Mouse (Mus musculus) heart, postnatal 0 days (tissue): ENCODE measurements around the gene Thrap3.

Experiments used
- CTCF ChIP-seq: IDR thresholded peaks from 2 replicates; pipeline ENCODE4 v1.5.1; 2016; ENCODE audit warnings: antibody characterized with exemption, control low read depth, low read depth
- EP300 ChIP-seq: IDR thresholded peaks from 2 replicates; pipeline ENCODE4 v1.6.1; 2016; ENCODE audit warnings: antibody characterized with exemption, low read depth

DNA sequence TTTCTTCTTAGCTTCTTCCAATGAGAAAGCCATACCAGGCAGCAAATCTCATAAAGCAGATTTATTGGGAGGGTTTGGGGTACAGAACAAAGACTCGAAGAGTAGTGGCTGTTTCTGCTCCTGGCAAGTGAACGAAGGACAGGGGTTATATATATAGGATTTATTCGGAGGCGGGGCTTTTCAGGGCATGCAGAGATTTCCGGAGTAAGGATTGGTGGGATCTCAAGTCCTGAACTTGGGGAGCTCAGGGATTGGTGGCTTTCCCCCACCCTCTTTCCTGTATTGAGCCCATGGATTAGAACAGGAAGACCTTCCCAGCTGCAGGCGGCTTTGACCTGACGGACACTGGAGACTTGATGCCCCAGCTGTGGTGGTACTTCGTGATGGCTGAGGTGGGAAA, 1.5 kb upstream of the Thrap3 start:
- TF ChIP-seq CTCF (no peak), EP300 (no peak)
